Mouse (Mus musculus): Measurements from ENCODE around the gene Zfr2. TPM values are rescaled to one million over a fixed set of nuclear protein-coding genes. Genes with fewer than 3 reads are reported as not detected.
"Not testable (repeated sequence)": the region's sequence is repeated elsewhere in the genome, so short reads cannot be mapped to it uniquely, and the experiment has no call there.

Zfr2 gene
- polyA plus RNA-seq, 1 experiment from 2014 or later: 12.1 TPM

DNA sequence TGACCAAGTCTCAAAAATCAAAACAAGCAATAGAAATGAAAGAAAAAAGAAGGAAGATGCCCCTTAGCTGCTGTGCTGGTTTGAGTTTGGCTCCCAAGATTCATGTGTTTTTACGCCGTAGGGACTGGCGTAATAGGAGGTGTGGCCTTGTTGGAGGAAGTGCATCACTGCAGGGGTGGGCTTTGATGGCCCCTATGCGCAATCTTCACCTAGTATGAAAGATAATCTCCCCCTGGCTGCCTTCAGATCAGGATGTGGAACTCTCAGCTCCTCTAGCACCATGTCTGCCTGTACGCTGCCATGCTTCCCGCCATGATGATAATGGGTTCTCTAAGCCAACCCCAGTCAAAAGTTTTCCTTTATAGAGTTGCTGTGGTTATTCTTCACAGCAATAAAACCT lies 16.7 kb upstream of the Zfr2 start:
- Histone ChIP-seq H3K4me1 (no peaks in the 10 kb centered on the region), H3K9ac (replicated peaks) (no peak overlapping the region), H3K27me3 (no peaks in the 10 kb centered on the region), H3K27ac (replicated peaks) (no peak overlapping the region), H3K9me3 (0 out of 2 replicates have a peak, but pooled peaks cover 5% of the 10 kb centered on the region), H3K4me2 (replicated peaks) (no peak overlapping the region), H3K36me3 (peaks cover 77% of the 10 kb centered on the region), H3K4me3 (no peak overlapping the region)
- 90% methylated on average over 6 of the region's 6 CpGs for WGBS
- ATAC-seq (ENCODE audit: low FRiP score, low read depth): no peak

DNA sequence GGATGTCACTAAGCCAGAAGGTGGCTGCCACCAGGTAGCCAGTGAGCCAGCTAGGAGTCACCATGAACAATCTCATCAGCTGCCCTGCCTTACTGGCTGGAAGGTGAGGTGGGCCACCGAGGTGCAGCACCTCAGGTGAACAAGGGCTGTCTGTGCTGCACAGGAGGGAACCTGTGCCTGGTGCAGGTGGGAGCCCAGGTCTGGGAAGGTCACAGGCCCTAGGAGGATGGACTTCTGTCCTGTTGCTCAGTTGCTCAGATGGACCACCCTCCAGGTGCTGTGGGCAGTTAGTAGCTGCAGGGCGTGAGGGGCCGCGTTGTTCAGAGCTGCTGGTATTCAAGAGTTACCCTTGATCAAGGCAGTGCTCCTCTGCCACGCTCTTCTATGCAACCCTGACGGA lies 16.1 kb upstream of the Zfr2 start:
- WGBS: 84% methylated on average over 6 of the region's 6 CpGs
- H3K4me2 ChIP-seq (replicated peaks): no peak overlapping the region
- H3K36me3 ChIP-seq: peaks cover 77% of the 10 kb centered on the region
- H3K9ac ChIP-seq (replicated peaks): no peak overlapping the region
- ATAC-seq (ENCODE audit: low FRiP score, low read depth): no peak
- no peak overlapping the region for H3K27ac ChIP-seq (replicated peaks)
- H3K4me1 ChIP-seq: no peaks in the 10 kb centered on the region
- H3K9me3 ChIP-seq: 0 out of 2 replicates have a peak, but pooled peaks cover 5% of the 10 kb centered on the region
- H3K4me3 ChIP-seq: no peak overlapping the region
- H3K27me3 ChIP-seq: no peaks in the 10 kb centered on the region

DNA sequence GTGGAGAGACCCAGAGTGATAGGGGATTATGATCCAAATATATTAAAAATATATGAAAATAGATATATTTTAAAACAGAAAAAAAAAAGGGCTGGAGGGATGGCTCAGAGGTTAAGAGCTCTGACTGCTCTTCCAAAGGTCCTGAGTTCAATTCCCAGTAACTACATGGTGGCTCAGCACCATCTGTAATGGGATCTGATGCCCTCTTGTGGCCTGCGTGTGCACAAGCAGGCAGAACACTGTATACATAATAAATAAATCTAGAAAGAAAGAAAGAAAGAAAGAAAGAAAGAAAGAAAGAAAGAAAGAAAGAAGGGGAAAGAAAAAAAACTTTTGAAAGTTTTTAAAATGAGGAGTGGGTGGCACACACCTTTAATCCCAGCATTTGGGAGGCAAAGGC lies 15.7 kb upstream of the Zfr2 start:
- H3K4me3 ChIP-seq; H3K27me3 ChIP-seq; H3K9me3 ChIP-seq; H3K4me1 ChIP-seq; ATAC-seq (ENCODE audit: low FRiP score, low read depth); H3K9ac ChIP-seq (replicated peaks); H3K4me2 ChIP-seq (replicated peaks); H3K27ac ChIP-seq (replicated peaks): not testable (repeated sequence)
- WGBS: 25% methylated on average over 1 of the region's 1 CpGs
- peaks cover 77% of the 10 kb centered on the region for H3K36me3 ChIP-seq

DNA sequence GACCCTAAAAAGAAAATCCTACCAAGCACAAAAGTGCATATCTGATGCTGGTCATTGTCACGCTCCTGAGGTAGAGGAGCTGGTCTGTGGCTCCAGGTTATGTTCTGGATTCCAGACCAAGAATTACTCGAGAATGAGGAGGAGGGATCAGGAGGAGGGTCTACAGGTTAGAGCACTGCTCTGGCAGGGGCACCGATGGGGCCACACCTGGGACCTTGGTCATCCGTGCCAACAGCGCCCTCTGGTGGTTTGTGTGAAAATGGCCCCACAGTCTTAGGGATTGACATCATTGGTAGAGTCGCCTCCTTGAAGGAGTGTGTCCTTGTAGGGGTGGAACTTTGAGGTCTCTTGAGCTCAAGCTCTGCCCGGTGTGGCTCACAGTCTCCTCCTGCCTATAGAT lies 15.0 kb upstream of the Zfr2 start:
- Histone ChIP-seq H3K27ac (replicated peaks) (no peak overlapping the region), H3K27me3 (no peaks in the 10 kb centered on the region), H3K9ac (replicated peaks) (no peak overlapping the region), H3K9me3 (no peaks in the 10 kb centered on the region), H3K36me3 (peaks cover 74% of the 10 kb centered on the region), H3K4me2 (replicated peaks) (no peak overlapping the region), H3K4me1 (no peaks in the 10 kb centered on the region), H3K4me3 (no peak overlapping the region)
- ATAC-seq (ENCODE audit: low FRiP score, low read depth): no peak
- WGBS: 38% methylated on average over 7 of the region's 7 CpGs

DNA sequence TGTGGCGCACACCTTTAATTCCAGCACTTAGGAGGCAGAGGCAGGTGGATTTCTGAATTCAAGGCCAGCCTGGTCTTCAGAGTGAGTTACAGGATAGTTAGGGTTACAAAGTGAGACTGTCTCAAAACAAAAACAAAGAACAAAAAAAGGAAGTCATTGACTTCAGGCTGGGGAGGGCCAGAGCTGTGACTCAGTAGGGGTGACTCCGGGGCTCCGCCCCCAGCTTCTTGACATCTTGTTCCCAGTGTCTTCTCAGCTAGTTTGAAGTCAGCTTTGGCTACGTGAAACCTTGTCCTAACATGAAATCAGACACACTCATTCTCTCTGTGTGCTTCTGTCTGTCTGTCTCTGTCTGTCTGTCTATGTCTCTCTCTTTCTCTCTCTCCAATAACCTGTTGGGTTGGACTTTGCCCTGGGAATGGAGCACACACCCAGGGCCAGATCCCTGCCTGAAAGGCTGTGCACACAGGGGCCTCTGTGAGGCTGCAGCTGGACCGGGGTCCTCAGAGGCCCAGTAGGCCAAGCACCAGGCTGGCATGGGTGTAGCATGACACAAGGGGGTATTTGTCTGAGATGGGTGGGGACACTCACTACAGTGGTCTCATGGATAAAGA lies 11.4 kb upstream of the Zfr2 start:
- H3K9ac ChIP-seq (replicated peaks): no peak overlapping the region
- no peak for ATAC-seq (ENCODE audit: low FRiP score, low read depth)
- no peak overlapping the region for H3K4me2 ChIP-seq (replicated peaks)
- H3K27ac ChIP-seq (replicated peaks): no peak overlapping the region
- H3K4me3 ChIP-seq: no peak overlapping the region
- peaks cover 54% of the 10 kb centered on the region for H3K36me3 ChIP-seq
- 94% methylated on average over 5 of the region's 5 CpGs for WGBS
- no peaks in the 10 kb centered on the region for H3K27me3 ChIP-seq
- no peaks in the 10 kb centered on the region for H3K4me1 ChIP-seq
- no peaks in the 10 kb centered on the region for H3K9me3 ChIP-seq

DNA sequence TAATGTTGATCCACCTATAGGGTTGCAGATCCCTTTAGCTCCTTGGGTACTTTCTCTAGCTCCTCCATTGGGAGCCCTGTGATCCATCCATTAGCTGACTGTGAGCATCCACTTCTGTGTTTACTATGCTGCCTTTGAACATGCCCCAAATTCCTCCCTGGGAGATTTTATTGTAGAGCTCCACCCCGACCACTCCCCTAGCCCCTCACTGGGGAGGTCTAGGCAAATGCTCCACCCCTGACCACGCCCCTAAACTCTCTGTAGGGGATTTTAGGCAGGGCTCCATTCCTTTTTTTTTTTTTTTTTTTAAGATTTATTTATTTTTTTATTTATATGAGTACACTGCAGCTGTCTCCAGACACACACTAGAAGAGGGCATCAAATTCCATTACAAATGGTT lies 9.2 kb upstream of the Zfr2 start:
- H3K9ac ChIP-seq (replicated peaks); H3K4me1 ChIP-seq; H3K4me3 ChIP-seq; H3K9me3 ChIP-seq; H3K27me3 ChIP-seq; H3K4me2 ChIP-seq (replicated peaks); H3K27ac ChIP-seq (replicated peaks); ATAC-seq (ENCODE audit: low FRiP score, low read depth): not testable (repeated sequence)
- WGBS: 71% methylated on average over 2 of the region's 2 CpGs
- H3K36me3 ChIP-seq: peaks cover 44% of the 10 kb centered on the region

DNA sequence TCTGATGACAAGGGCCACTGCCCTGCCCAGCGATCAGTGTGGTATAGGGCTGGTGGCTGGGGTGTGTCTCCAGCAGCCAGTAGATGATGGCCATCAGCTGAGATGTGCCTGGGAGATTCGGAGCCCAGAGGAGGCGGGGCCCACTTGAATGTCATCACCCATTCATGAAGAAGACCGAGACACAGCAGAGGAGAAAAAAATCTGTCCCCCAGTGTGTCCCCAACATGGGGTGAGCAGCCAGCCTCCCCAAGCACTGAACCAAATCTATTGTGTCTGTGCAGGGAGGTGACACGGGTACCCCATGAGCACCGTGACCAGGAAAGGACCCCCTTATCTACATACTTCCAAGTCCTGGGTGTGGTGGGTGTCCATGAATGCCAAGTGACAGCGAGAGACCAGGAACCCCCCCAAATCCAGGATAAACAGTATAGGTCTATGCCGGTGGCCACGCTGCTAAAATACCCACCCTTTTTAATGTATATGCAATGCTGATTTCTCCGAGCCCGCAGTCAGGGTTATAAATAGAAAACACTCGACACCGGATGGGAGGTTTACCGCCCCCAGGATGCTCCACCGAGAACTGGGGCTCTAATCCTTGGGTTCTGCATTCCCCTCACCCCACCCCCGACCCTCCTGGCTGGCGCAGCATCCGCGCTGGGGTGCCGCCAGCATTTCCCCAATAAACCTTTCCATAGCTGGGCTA lies 3.1 kb upstream of the Zfr2 start:
- ATAC-seq (ENCODE audit: low FRiP score, low read depth): no peak
- 12% methylated on average over 20 of the region's 20 CpGs for WGBS
- Histone ChIP-seq H3K36me3 (peaks cover 5% of the 10 kb centered on the region; the same call in 1 of the 2 replicates), H3K4me1 (peaks cover 40% of the 10 kb centered on the region), H3K9ac (replicated peaks) (peak overlapping the region; percentile 76), H3K27me3 (peaks cover 15% of the 10 kb centered on the region), H3K27ac (replicated peaks) (peak overlapping the region; percentile 78), H3K4me3 (peak overlapping the region; percentile 54), H3K4me2 (replicated peaks) (peak overlapping the region; percentile 63), H3K9me3 (no peaks in the 10 kb centered on the region)

DNA sequence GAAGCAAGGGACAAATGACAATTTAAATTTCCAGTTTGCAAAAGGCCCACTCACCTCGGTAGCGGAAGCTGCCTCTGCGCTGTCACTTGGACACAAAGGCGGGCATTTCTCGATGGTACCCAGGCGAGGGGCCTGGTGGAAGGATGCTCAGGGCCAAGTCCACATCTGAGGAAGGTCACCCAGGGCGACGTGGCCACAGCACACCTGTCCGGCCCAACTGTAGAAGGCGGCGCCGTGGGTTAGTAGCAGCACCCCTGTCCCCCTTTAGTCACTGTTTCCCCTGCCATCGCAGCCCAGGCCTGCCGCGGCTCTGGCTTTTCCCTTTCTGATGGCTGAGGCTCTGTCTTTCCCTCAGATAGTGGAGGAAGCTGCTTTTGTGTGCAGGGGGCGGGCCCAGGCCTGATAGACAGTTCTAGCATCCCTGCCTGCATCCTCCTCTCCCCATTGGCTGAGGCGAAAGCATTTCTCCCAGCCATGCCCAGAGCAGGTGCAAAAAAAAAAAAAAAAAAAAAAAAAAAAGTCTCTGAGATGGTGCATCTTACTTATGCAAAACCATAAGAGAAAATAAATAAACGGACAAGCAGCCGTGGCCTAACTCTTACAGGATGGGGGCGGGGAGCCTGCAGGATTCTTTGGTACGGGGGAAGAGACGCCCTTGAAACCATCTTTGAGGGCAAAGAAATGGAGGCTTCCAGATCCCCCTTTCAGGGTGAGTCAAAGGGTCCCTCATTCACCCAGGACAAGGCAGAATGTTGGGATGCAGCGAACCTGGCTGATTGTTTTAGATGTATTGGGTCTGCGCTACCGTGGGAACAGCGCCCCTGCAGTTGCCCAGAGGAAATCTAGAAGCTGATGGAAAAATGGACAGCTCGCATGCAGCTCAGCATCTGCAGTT lies 2.3 kb upstream of the Zfr2 start, which contains the start of gene Atcay:
Gene Atcay (minus strand): TSS at position 396 of the 895 bp plus-strand sequence.
- Histone ChIP-seq H3K27ac (replicated peaks) (peak within 1 kb of the TSS; percentile 78), H3K36me3 (peaks cover 5% of the 10 kb centered on the region; the same call in 1 of the 2 replicates), H3K4me1 (peaks cover 40% of the 10 kb centered on the region), H3K9me3 (no peaks in the 10 kb centered on the region), H3K9ac (replicated peaks) (peak within 1 kb of the TSS; percentile 76), H3K4me2 (replicated peaks) (peak within 1 kb of the TSS; percentile 63), H3K4me3 (peak within 1 kb of the TSS; percentile 54), H3K27me3 (peaks cover 15% of the 10 kb centered on the region)
- peak; percentile 86 for ATAC-seq (ENCODE audit: low FRiP score, low read depth)
- WGBS: 3% methylated on average over 27 of the region's 27 CpGs

DNA sequence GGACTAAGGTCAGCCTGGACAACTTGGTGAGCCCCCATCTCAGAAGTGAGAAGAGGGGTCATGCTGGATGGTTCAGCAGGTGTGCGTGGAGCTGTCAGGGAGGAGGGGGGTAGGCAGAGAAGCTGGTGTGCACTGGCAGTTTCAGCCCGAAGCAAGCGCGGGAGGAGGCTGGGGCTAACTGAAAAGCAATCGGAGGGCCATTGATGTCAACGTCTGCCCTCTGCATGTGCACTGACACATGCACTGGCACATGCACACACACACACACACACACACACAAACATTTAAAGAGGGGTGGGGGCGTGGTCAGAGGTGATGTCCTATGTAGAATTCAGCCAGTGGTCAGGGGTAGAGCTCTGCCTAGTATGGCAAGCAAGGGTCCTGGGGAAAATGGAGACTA lies 1.5 kb upstream of the Zfr2 start:
- Histone ChIP-seq H3K27me3 (peaks cover 17% of the 10 kb centered on the region), H3K9ac (replicated peaks) (peak overlapping the region; percentile 52; the same call in 1 of the 2 replicates), H3K9me3 (no peaks in the 10 kb centered on the region), H3K27ac (replicated peaks) (peak overlapping the region; percentile 78), H3K4me3 (peak overlapping the region; percentile 54), H3K4me2 (replicated peaks) (peak overlapping the region; percentile 63), H3K4me1 (peaks cover 40% of the 10 kb centered on the region), H3K36me3 (peaks cover 5% of the 10 kb centered on the region; the same call in 1 of the 2 replicates)
- WGBS: 67% methylated on average over 7 of the region's 7 CpGs
- ATAC-seq (ENCODE audit: low FRiP score, low read depth): peak; percentile 10; the same call in 1 of the 2 replicates

DNA sequence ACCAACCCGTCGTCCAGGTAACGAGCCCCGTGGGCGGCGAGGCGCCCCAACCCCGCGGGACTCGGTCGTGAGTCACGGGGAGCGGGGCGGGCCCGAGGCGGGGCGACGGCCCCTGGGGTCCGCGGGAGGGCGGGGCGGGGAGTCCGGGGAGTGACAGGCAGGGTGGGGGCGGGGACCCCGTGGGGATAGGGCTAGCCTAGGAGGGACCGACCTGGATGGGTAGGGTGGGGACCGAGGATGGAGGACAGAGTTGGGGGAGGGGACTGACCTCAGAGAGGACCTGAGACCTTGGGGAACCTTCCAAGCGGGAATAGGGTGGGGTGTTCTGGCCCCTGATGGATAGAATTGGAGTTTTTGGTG lies 251 bp downstream of the Zfr2 start:
- H3K27me3 ChIP-seq: peaks cover 21% of the 10 kb centered on the region
- H3K4me2 ChIP-seq (replicated peaks): peak overlapping the region; percentile 73
- peaks cover 5% of the 10 kb centered on the region; the same call in 1 of the 2 replicates for H3K36me3 ChIP-seq
- peak; percentile 43 for ATAC-seq (ENCODE audit: low FRiP score, low read depth)
- 0 out of 2 replicates have a peak overlapping the region, but pooled peaks have one; percentile 10 for H3K27ac ChIP-seq (replicated peaks)
- peak overlapping the region; percentile 86 for H3K9ac ChIP-seq (replicated peaks)
- H3K4me3 ChIP-seq: peak overlapping the region; percentile 78
- WGBS: under 1% methylated on average over 22 of the region's 28 CpGs
- H3K4me1 ChIP-seq: peaks cover 37% of the 10 kb centered on the region
- no peaks in the 10 kb centered on the region for H3K9me3 ChIP-seq

DNA sequence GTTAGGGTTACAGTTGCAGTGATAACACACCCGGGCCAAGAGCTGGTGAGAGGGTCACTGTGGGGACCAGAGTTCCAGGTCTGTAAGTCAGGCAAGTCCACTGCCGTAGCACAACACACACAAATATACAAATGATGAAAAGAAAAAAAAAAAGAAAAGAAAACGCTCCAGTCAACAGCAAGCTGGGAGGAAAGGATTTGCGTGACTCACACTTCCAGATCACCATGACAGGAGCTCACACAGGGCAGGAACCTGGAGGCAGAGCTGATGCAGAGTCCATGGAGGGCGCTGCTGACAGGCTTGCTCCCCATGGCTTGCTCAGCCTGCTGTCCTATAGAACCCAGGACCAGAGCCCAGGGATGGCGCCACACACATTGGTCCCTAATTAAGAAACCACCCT lies 1.3 kb downstream of the Zfr2 start:
- 84% methylated on average over 6 of the region's 6 CpGs for WGBS
- Histone ChIP-seq H3K27me3 (peaks cover 28% of the 10 kb centered on the region), H3K4me2 (replicated peaks) (no peak overlapping the region)

More for the DNA sequence above, 1.3 kb downstream of the Zfr2 start:
- H3K27ac ChIP-seq (replicated peaks): no peak overlapping the region
- H3K9me3 ChIP-seq: no peaks in the 10 kb centered on the region
- H3K4me1 ChIP-seq: peaks cover 28% of the 10 kb centered on the region
- ATAC-seq (ENCODE audit: low FRiP score, low read depth): no peak
- no peak overlapping the region for H3K9ac ChIP-seq (replicated peaks)
- no peak overlapping the region for H3K4me3 ChIP-seq
- no peaks in the 10 kb centered on the region for H3K36me3 ChIP-seq
